Mouse (Mus musculus) left cerebral cortex, adult 2 months (tissue): ENCODE measurements around the gene Bcor. TPM values are rescaled to one million over a fixed set of nuclear protein-coding genes. Genes with fewer than 3 reads are reported as not detected.

Source experiments
- DNase-seq, 2 experiments: peaks; one replicate each; pipeline ENCODE4 v3.0.0; 2021 to 2022; ENCODE audit warnings: low spot score in 2 of 2, mixed read lengths in 1 of 2; ENCODE audit errors: extremely low spot score in 1 of 2
- H3K27ac ChIP-seq: fragments of 200-600 bp; 2 replicates; pipeline ENCODE4 v1.8.1; 2022
- H3K4me3 ChIP-seq: fragments of 200-600 bp; 2 replicates; pipeline ENCODE4 v1.8.1; 2022
- CTCF ChIP-seq: fragments of 200-600 bp; IDR thresholded peaks from 2 replicates; pipeline ENCODE4 v1.8.1; 2022; ENCODE audit warnings: antibody characterized with exemption, mild to moderate bottlenecking, moderate library complexity
- intact Hi-C: fragments of 180-260 bp; cut with DNase I; formaldehyde crosslinking; loops from one replicate; pipeline ENCODE4 v1.15.1; 2025
- total RNA-seq, 2 experiments: library from RNA; stranded (reverse); gene quantifications; 2 replicates each; pipeline ENCODE4 v1.2.3; 2021

Gene Bcor
- total RNA-seq, 2 experiments from 2014 or later: 33.4 to 38.0 TPM

DNA sequence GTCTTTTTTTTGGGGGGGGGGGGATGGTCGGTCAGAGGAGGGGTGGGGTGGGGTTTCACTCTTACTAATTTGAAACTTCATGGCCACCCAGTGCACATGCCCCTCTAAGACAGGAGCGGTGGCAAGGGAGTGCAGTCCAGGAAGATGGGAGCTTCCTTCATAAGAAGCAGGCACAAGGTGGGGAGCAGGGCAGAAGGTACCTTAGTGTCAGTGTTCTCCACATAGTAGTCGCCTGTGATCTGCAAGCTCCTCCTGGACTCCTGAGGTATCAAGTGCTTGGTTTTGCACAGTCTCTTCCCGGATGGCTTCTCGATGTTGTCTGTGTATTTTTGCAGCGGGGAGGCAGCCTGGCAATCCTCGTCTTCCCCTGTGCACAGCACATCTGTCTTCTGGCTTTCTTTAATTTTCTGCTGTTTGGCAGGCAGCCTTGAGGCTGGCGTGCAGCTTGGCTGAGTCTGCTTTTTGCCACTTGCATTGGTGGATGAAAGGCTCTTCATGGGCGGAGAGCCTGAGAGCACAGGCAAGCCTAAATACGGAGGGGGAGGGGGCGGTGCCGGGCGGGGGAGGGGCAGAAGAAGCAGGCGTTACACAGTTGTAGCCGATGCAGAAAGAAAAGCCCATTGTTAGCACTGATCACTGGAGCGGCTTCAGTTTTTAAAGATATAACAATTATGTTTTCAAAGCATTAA, 112.8 kb downstream of the Bcor start:
- no peak for DNase-seq
- intact Hi-C loops: no loop called here
- Histone ChIP-seq H3K27ac (no peak overlapping the region), H3K4me3 (no peak overlapping the region)
- no peak for TF ChIP-seq CTCF

DNA sequence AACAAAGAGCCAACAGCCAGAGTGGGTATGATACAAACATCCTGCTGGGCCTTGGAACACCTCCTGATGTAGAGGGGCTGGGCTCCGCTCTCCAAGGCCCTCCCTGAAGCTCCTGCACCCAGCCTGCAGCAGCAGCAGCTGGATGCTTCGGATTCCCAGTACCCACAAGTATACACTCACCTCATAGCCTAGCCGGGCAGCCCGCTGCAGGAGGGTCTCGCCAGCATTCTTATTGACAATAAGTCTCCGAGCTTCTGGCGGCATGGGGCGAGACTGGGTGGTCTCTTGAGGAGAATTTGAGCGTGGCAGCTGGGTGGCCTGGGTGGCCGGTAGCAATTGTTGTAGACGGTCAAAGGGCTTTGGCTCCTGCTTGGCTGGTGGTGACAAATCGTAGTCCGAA, 113.5 kb downstream of the Bcor start:
- DNase-seq: no peak
- no peak for TF ChIP-seq CTCF
- Histone ChIP-seq H3K4me3 (no peak overlapping the region), H3K27ac (no peak overlapping the region)
- intact Hi-C loops: no loop called here

- H3K4me3 ChIP-seq: no peak overlapping the region
- no peak for DNase-seq
- H3K27ac ChIP-seq: no peak overlapping the region
- intact Hi-C loops: no loop called here
- TF ChIP-seq CTCF: no peak
Observed at GRCm38 (mm10) chrX:12043352-12043751, 116.8 kb downstream of the Bcor start.

DNA sequence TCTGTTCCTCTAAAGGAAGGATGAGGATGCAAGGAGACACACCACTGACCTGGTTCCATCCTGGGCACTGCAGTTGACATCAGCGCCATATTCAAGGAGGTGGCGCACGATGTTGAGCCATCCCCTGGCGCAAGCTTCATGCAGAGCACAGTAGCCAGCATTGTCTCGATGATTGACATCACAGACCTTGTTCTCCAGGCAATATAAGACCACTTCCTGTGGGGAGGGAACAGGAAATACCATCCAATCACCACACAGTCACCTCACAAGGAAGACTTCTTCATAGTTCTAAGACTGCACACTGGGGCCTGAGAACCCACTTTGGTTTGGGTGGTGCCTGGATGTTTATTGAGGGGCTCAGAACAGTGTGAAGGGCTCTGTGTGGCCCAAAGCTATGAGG, 118.7 kb downstream of the Bcor start:
- Histone ChIP-seq H3K27ac (no peak overlapping the region), H3K4me3 (no peak overlapping the region)
- no peak for DNase-seq
- intact Hi-C loops: no loop called here
- TF ChIP-seq CTCF: no peak

GRCm38 (mm10) chrX:12014726-12015464, 145.3 kb downstream of the Bcor start:
- intact Hi-C loops: no loop called here
- Histone ChIP-seq H3K4me3 (no peak overlapping the region), H3K27ac (no peak overlapping the region)
- no peak for DNase-seq
- TF ChIP-seq CTCF: no peak

- Histone ChIP-seq H3K4me3 (no peak overlapping the region), H3K27ac (no peak overlapping the region)
- intact Hi-C loops: no loop called here
- no peak for DNase-seq
- no peak for TF ChIP-seq CTCF
Observed at GRCm38 (mm10) chrX:12010660-12011059, 149.5 kb downstream of the Bcor start.

DNA sequence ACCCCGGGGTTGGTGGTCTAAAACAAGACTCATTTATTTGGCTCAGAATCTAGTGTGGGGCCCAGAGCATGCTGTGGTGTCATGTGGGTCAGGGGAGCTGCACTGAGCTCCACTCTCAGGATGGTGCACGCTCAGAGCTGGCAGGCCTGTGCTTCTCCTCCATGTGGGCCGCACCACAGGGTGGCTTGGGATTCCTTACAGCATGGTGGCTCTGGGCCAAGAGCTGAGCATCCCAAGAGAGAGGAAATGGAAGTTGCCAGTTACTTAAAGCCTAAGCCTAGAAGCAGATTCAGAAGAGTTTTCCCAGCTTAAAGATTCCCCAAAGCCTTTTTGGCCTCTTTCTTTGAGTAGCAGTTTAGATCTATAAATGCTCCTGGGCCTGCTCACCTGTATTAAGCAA, 151.1 kb downstream of the Bcor start:
- no peak for TF ChIP-seq CTCF
- DNase-seq: no peak
- Histone ChIP-seq H3K4me3 (no peak overlapping the region), H3K27ac (no peak overlapping the region)
- intact Hi-C loops: loop anchor here (5.0 to 10.0 kb wide), 5 partner anchors 128 to 344 kb away; no protein-coding TSS in a partner anchor

DNA sequence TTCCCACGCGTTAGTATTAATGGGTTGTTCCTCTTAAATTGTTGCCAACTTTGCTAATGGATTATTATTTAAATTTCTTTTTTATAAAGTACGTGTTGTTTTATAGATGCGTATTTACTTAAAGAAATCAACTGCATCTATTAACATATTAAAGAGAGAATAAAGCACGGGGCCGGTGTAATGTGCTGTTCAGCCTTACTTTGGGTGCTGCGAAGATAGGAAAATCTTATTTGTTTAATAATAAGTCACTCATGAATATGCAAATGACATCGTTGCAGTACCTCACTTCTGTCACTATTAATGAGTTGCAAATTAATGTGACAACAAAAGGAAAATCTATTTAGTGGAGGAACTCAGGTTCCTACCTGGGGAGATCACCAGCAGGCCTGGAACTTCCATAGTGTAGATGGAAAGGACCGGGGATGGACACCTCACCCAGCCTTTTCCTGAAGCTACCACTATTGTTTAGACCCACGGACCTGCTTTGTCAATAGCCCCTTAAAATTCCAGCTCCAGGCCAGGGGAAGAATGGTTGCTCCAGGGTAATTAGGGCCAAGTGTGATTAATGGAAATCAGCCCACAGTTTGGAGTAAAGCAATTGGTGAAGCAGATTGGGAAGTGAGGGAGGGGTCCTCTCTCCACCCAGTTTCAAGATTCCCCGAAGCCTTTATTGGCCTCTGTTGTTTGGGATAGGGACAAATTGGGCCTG, 152.2 kb downstream of the Bcor start:
- Histone ChIP-seq H3K27ac (no peak overlapping the region), H3K4me3 (no peak overlapping the region; the same call in 1 of the 2 replicates)
- intact Hi-C loops: loop anchor here (2.0 to 10.0 kb wide), 7 partner anchors 71 to 343 kb away; no protein-coding TSS in a partner anchor
- no peak for DNase-seq
- no peak for TF ChIP-seq CTCF

DNA sequence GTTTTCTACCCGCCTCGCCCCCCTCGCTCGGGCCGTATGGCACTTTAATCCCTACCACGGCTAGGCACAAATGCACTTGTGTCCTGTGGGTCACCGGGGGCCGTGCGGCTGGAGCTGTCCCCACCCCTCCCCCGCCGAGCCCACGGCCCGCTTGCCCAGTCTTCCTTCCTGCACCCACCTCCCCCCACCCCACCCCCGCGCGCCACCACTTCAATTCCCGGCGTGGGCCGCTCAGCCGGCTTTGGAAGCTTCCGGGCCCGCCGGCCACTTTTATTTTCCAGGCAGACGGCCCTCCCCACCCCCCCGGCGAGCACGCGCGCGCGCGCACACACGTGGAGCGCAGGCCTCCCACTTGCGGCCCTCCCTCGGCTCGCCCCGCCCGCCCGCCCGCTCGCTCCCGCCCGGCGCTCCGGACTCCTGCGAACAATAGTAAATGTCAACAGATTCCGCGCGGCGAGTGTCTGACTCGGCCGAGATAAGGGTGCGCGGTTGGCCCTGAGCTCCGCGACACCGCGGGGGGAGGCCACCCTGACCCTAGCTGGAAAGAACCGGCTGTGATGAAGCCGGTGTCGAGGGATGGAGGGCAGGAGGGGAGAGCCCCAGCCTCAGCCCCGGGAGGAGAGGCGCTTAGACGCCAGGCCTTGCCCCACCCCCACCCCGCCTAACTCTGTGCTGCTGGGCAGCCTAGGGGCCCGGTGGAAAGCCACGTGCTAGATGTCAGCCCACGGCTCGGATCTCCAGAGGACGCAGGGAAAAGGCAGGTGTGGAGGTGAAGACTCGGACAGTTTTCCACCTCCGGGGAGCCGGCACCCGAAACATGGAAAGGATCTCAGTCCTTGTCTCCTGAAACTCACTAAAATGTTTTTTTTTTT, 153.0 kb downstream of the Bcor start:
- Histone ChIP-seq H3K27ac (peak overlapping the region; percentile 77), H3K4me3 (peak overlapping the region; percentile 49)
- peak; percentile 27 to 29 for DNase-seq
- TF ChIP-seq CTCF: no peak
- intact Hi-C loops: loop anchor here (2.0 to 10.0 kb wide), 7 partner anchors 72 to 342 kb away; no protein-coding TSS in a partner anchor

- intact Hi-C loops: loop anchor here (2.0 to 10.0 kb wide), 7 partner anchors 73 to 341 kb away; no protein-coding TSS in a partner anchor
- TF ChIP-seq CTCF: no peak
- H3K4me3 ChIP-seq: peak overlapping the region; percentile 49
- H3K27ac ChIP-seq: peak overlapping the region; percentile 77
- DNase-seq: peak; percentile 58 to 62
Observed at GRCm38 (mm10) chrX:12006031-12006881, 153.9 kb downstream of the Bcor start.
